Mouse (Mus musculus): ENCODE data around the gene Uhrf1bp1.

DNA sequence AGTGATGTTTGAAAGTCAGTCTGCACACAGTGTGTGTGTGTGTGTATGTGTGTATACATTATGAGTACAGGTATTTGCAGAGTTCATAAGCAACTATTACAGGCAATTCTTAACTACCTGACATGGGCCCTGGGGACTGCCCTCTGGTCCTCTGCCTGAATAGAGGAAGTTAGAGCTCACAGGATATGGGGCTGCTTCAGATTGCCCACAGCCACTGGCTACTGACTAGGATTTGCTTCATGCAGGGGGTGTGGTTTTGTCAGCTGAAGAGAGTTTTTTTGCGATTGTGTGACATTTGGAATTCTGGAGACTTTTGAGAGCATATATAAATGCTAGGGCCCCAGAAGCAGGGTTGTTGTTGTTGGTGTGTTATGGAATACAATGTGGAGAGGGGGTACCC, 31.3 kb upstream of the Uhrf1bp1 start:
- TF ChIP-seq CTCF (IDR thresholded peaks at IDR 0.05) (no peak), EP300 (IDR thresholded peaks at IDR 0.05) (no peak)

Measured in lung, postnatal 0 days (tissue).